Mouse (Mus musculus): ENCODE data around the gene Phrf1. TPM values are rescaled to one million over a fixed set of nuclear protein-coding genes. Genes with fewer than 3 reads are reported as not detected.

Gene Phrf1
- polyA plus RNA-seq (2014; fragmentation: Nextera tagmentation; extraction: Ambion mirVana), result 59.5 and 72.3 TPM in 2 replicates

DNA sequence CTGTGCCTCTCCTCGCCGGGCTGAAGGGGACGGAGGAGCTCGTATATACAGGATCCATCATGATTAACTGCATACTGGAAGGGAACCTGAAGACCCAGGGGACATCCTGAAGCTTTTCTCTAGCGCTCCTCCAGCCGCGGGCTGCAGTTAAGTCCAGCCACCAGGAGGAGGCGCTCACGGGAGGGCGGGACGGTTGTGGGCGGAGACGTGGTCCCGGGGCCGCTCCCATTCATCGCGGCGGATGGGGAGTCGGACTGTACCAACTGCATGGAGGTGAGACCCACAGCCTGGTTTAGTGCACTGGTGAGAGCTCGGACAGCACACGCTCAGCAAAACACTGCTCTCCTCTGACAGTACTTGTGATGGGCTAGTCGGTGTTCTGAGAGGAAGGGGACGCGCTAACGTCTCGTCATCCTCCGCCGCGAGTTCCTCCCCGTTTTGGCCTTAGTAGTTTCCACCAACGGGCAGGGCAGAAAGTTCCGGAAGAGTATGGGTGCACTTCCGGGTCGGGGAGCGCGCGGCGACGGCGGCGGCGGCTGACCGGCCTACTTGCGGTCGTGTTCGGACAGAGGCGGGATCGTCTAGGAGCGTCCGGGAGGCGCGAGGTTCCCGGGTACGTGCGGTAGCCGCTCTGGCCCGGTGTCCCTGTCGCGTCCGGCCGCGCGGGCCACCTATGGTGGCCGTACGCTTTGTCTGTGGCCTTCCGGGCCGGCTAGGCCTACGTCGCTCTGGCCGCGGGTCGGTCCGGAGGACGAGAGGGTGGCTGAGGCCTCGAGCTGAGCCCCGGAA, at the start of gene Phrf1:
Gene Phrf1, plus strand, starts transcription at position 506 of the 789 bp plus-strand sequence.
- Histone ChIP-seq H3K27ac (ENCODE audit: low read depth, low read length) (peak within 1 kb of the TSS; percentile 96), H3K9me3 (ENCODE audit: control insufficient read depth, low read length) (no peaks in the 10 kb centered on the region), H3K27me3 (ENCODE audit: control insufficient read depth, insufficient read depth, low read length) (peaks cover 5% of the 10 kb centered on the region; the same call in 1 of the 2 replicates), H3K4me1 (ENCODE audit: control insufficient read depth, insufficient read depth, low read length) (peaks cover 15% of the 10 kb centered on the region), H3K36me3 (ENCODE audit: control insufficient read depth, insufficient read depth, low read length) (peaks cover 18% of the 10 kb centered on the region), H3K4me3 (ENCODE audit: low read depth, low read length) (peak within 1 kb of the TSS; percentile 99), H3K9ac (replicated peaks; ENCODE audit: low read depth, low read length) (peak within 1 kb of the TSS; percentile 93), H3K4me2 (ENCODE audit: low read depth, low read length) (peak within 1 kb of the TSS; percentile 94)
- ATAC-seq (ENCODE audit: low read depth), result peak; percentile 93
- WGBS, result under 1% methylated on average over 76 of the region's 76 CpGs

DNA sequence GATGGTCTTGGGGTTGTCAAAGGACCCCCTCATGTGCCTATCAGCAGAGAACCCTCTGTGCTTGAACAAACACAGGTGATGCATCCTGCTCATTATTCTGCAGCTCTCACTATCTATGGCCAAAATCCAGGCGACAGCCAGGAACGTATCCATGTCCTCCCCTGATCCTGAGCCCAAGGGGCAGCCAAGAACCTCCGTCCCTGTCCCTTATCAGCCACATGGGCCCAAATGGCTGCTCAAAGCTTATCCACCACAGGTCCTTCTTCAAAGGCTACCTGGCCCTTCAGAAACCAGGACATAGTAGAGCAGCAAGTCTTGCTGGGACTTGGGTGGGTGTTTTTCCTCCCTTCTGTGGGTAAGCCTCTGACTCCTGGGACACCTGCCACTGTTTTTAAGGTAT, 40.4 kb upstream of the Phrf1 start:
- Histone ChIP-seq H3K4me2 (ENCODE audit: low read depth, low read length) (no peak overlapping the region), H3K4me1 (ENCODE audit: control insufficient read depth, insufficient read depth, low read length) (peaks cover 9% of the 10 kb centered on the region), H3K27ac (ENCODE audit: low read depth, low read length) (no peak overlapping the region), H3K4me3 (ENCODE audit: low read depth, low read length) (no peak overlapping the region), H3K36me3 (ENCODE audit: control insufficient read depth, insufficient read depth, low read length) (peaks cover 31% of the 10 kb centered on the region), H3K9ac (replicated peaks; ENCODE audit: low read depth, low read length) (no peak overlapping the region), H3K27me3 (ENCODE audit: control insufficient read depth, insufficient read depth, low read length) (no peaks in the 10 kb centered on the region), H3K9me3 (ENCODE audit: control insufficient read depth, low read length) (no peaks in the 10 kb centered on the region)
- no peak for ATAC-seq (ENCODE audit: low read depth)
- 88% methylated on average over 3 of the region's 3 CpGs for WGBS

DNA sequence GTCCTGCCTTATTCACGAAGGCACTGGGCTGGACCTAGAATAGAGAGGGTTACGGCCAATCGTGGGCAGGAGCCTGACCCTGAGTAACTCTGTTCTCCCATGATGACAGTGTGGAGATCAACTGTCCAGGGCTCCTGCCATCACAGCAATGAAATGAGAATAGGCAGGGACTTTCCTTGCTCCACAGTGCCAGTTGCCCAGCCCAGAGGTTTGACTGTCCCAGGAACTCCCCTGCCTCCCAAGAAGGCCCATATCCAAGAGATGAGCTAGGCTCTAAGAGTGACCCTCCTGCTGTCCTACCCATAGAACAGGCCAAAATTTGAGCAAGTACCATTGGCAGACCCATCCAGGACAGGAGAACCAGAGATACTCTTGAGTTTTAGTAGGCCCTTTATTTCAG, 39.9 kb upstream of the Phrf1 start:
- no peak for ATAC-seq (ENCODE audit: low read depth)

DNA sequence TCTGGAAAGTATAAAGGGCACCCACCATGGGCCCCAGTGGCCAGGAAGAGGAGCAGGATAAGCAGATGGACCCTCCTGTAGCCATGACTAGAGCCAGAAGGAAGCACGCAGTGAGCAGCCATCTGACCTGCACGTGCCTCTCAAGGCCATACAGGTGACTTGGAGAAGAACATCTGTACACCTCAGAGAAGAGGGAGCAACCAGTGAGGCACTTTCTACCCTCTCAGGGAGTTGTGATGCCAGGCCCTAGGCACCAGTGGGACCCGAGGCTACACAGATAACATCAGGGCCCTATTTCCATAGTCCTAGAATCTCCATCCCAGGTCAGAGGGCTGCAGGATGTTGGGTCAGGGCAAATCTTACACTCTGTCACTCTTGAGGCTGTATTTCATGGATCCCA, 38.4 kb upstream of the Phrf1 start:
- no peak overlapping the region for H3K4me3 ChIP-seq (ENCODE audit: low read depth, low read length)
- peaks cover 31% of the 10 kb centered on the region for H3K36me3 ChIP-seq (ENCODE audit: control insufficient read depth, insufficient read depth, low read length)
- peaks cover 9% of the 10 kb centered on the region for H3K4me1 ChIP-seq (ENCODE audit: control insufficient read depth, insufficient read depth, low read length)
- ATAC-seq (ENCODE audit: low read depth), result no peak
- H3K9me3 ChIP-seq (ENCODE audit: control insufficient read depth, low read length), result no peaks in the 10 kb centered on the region
- no peak overlapping the region for H3K9ac ChIP-seq (replicated peaks; ENCODE audit: low read depth, low read length)
- WGBS, result 100% methylated on average over 3 of the region's 3 CpGs
- no peak overlapping the region for H3K27ac ChIP-seq (ENCODE audit: low read depth, low read length)
- H3K4me2 ChIP-seq (ENCODE audit: low read depth, low read length), result no peak overlapping the region
- H3K27me3 ChIP-seq (ENCODE audit: control insufficient read depth, insufficient read depth, low read length), result no peaks in the 10 kb centered on the region

More for the DNA sequence above, 39.9 kb upstream of the Phrf1 start:
- Histone ChIP-seq H3K4me1 (ENCODE audit: control insufficient read depth, insufficient read depth, low read length) (peaks cover 9% of the 10 kb centered on the region), H3K9me3 (ENCODE audit: control insufficient read depth, low read length) (no peaks in the 10 kb centered on the region), H3K27me3 (ENCODE audit: control insufficient read depth, insufficient read depth, low read length) (no peaks in the 10 kb centered on the region), H3K4me3 (ENCODE audit: low read depth, low read length) (no peak overlapping the region), H3K9ac (replicated peaks; ENCODE audit: low read depth, low read length) (no peak overlapping the region), H3K4me2 (ENCODE audit: low read depth, low read length) (no peak overlapping the region), H3K36me3 (ENCODE audit: control insufficient read depth, insufficient read depth, low read length) (peaks cover 31% of the 10 kb centered on the region), H3K27ac (ENCODE audit: low read depth, low read length) (no peak overlapping the region)
- WGBS, result 97% methylated on average over 3 of the region's 3 CpGs

DNA sequence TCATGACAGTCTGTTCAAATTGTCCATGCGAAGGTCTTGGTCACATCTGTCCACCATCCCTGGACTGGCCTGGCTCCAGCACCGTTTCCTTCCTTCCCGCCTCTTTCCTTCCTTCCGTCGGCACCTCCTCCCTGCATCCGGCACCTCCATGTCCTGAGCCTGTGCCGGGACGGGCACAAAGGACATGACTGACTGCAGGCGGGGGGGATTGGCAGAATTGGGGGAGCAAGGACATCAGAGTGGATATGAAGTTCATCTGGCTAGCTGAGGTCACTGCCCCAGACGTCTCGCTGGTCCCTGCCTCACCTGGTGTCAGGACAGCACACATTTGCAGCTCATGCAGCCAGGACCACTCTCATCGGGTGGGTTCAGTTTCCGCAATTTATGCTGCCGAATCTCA, 37.5 kb upstream of the Phrf1 start:
- ATAC-seq (ENCODE audit: low read depth), result no peak
- Histone ChIP-seq H3K27me3 (ENCODE audit: control insufficient read depth, insufficient read depth, low read length) (no peaks in the 10 kb centered on the region), H3K9ac (replicated peaks; ENCODE audit: low read depth, low read length) (no peak overlapping the region), H3K4me1 (ENCODE audit: control insufficient read depth, insufficient read depth, low read length) (peaks cover 9% of the 10 kb centered on the region), H3K4me2 (ENCODE audit: low read depth, low read length) (no peak overlapping the region), H3K36me3 (ENCODE audit: control insufficient read depth, insufficient read depth, low read length) (peaks cover 31% of the 10 kb centered on the region), H3K27ac (ENCODE audit: low read depth, low read length) (no peak overlapping the region), H3K9me3 (ENCODE audit: control insufficient read depth, low read length) (no peaks in the 10 kb centered on the region), H3K4me3 (ENCODE audit: low read depth, low read length) (no peak overlapping the region)
- 94% methylated on average over 14 of the region's 14 CpGs for WGBS

DNA sequence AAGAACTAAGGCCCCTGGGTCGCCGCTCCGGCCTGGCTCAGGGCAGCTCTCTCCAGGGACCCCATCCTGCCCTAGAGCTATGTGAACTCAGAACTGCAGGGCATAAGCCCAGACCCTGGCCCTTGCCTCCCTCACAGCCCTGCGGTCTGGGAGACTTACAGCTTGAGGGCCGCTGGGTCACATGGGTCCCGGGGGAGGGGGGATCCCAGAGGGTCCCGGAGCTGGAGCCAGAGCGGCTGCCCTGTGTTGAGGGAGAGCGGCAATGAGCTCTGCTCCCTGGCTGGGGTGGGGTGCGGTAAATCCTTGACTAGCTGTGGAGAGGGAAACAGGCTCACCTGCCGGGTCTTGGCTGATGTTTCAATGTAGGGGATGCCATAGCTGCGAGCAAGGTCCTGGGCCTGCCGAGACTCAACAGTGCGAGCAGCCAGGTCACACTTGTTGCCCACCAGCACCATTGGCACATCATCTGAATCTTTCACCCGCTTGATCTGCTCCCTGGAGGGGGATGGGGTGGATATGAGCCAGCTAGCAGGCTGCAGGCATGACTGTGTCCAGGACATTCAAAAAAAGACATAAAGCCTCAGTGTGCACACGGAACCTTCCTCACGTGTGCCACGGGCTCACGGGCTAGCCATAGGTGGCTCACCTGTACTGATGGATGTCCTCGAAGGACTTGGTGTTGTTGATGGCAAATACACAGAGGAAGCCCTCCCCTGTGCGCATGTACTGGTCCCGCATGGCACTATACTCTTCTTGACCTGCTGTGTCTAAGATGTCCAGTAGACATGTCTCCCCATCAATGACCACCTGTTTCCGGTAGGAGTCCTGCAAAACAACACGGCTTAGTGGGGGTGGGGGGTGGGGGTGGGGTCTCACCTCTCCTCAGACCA, 36.5 kb upstream of the Phrf1 start:
- 90% methylated on average over 24 of the region's 24 CpGs for WGBS
- H3K9me3 ChIP-seq (ENCODE audit: control insufficient read depth, low read length), result no peaks in the 10 kb centered on the region
- H3K4me1 ChIP-seq (ENCODE audit: control insufficient read depth, insufficient read depth, low read length), result peaks cover 9% of the 10 kb centered on the region
- H3K4me2 ChIP-seq (ENCODE audit: low read depth, low read length), result peak overlapping the region; percentile 89; the same call in 1 of the 2 replicates
- peaks cover 31% of the 10 kb centered on the region for H3K36me3 ChIP-seq (ENCODE audit: control insufficient read depth, insufficient read depth, low read length)
- no peak overlapping the region for H3K27ac ChIP-seq (ENCODE audit: low read depth, low read length)
- H3K9ac ChIP-seq (replicated peaks; ENCODE audit: low read depth, low read length), result no peak overlapping the region
- ATAC-seq (ENCODE audit: low read depth), result no peak
- H3K4me3 ChIP-seq (ENCODE audit: low read depth, low read length), result no peak overlapping the region
- no peaks in the 10 kb centered on the region for H3K27me3 ChIP-seq (ENCODE audit: control insufficient read depth, insufficient read depth, low read length)

DNA sequence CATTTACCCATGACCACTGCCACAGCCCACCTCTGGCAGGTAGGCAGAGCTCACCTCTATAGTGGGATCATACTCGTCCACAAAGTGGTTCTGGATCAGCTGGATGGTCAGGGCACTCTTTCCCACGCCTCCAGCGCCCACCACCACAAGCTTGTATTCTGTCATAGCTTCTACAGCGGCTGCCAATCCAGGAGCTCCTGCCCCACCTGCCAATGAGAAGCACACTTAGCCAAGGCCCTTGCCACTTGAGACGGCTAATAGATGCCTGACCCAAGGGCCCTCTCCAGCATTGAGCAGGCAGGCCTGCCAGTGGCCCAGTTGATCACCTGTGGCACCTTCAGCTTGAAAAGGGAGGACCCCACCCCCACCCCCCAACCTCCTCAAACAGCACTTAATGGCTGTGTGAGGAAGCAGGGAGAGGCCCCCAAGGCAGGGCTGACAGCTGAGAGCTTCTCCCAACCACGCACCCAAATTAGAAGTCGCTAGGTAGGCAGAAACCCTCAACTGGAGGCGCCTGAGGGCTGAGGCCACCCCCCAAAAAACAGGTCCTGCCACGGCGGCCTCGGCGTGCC, 35.7 kb upstream of the Phrf1 start:
- 31% methylated on average over 12 of the region's 12 CpGs for WGBS
- Histone ChIP-seq H3K4me2 (ENCODE audit: low read depth, low read length) (peak overlapping the region; percentile 89), H3K4me1 (ENCODE audit: control insufficient read depth, insufficient read depth, low read length) (peaks cover 9% of the 10 kb centered on the region), H3K27me3 (ENCODE audit: control insufficient read depth, insufficient read depth, low read length) (no peaks in the 10 kb centered on the region), H3K36me3 (ENCODE audit: control insufficient read depth, insufficient read depth, low read length) (peaks cover 31% of the 10 kb centered on the region), H3K9me3 (ENCODE audit: control insufficient read depth, low read length) (no peaks in the 10 kb centered on the region), H3K9ac (replicated peaks; ENCODE audit: low read depth, low read length) (peak overlapping the region; percentile 92), H3K27ac (ENCODE audit: low read depth, low read length) (peak overlapping the region; percentile 75; the same call in 1 of the 2 replicates), H3K4me3 (ENCODE audit: low read depth, low read length) (peak overlapping the region; percentile 94)
- ATAC-seq (ENCODE audit: low read depth), result no peak

DNA sequence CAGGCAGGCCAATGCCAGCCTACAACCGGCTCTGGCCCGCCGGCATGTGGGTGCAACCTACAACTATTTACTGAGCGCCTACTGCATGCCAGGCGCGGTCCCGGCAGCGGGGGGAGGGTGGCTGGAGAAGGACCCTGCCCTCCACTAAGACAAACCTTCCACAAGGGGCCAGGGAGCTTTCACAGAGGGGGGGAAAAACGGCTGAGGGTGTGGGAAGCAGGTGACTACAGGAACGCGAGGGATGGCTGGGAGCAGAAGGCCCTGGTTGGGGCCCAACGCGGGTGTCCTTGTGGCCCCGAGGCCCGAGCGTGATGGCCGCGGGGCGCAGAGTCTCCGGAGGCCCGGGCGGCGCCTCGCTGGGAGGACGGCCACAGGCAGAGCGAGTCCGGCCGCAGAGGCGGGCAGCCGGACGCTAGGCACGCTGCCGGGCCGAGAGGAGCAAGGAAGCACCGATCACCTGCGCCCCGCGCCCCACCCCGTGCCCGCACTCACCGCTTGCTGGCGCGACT, 35.2 kb upstream of the Phrf1 start:
- H3K4me2 ChIP-seq (ENCODE audit: low read depth, low read length), result peak overlapping the region; percentile 89
- H3K36me3 ChIP-seq (ENCODE audit: control insufficient read depth, insufficient read depth, low read length), result peaks cover 31% of the 10 kb centered on the region
- peak overlapping the region; percentile 75 for H3K27ac ChIP-seq (ENCODE audit: low read depth, low read length)
- H3K4me3 ChIP-seq (ENCODE audit: low read depth, low read length), result peak overlapping the region; percentile 94
- H3K4me1 ChIP-seq (ENCODE audit: control insufficient read depth, insufficient read depth, low read length), result peaks cover 9% of the 10 kb centered on the region
- peak overlapping the region; percentile 92 for H3K9ac ChIP-seq (replicated peaks; ENCODE audit: low read depth, low read length)
- no peaks in the 10 kb centered on the region for H3K27me3 ChIP-seq (ENCODE audit: control insufficient read depth, insufficient read depth, low read length)
- H3K9me3 ChIP-seq (ENCODE audit: control insufficient read depth, low read length), result no peaks in the 10 kb centered on the region
- peak; percentile 10 for ATAC-seq (ENCODE audit: low read depth)
- 3% methylated on average over 34 of the region's 43 CpGs for WGBS

Measured in neural tube, embryonic 14.5 days (tissue).